Mouse (Mus musculus) intestine, embryonic 14.5 days (tissue): ENCODE data around the gene Ccdc183. TPM values are rescaled to one million over a fixed set of nuclear protein-coding genes. Genes with fewer than 3 reads are reported as not detected.

Experiments used
- ATAC-seq: fragments of 200-750 bp; cut with Nextera tagmentation; replicated peaks from 2 replicates; pipeline ENCODE4 v1.8.0; 2017; ENCODE audit warnings: low read depth, moderate number of reproducible peaks, moderate TSS enrichment, moderate library complexity; ENCODE audit not compliant: low FRiP score, low TSS enrichment
- DNase-seq: peaks from one replicate; pipeline ENCODE4 v3.0.0-alpha.2; 2018; ENCODE audit warnings: low spot score
- H3K27ac ChIP-seq: fragments of 300-500 bp; sonication (generic); 2 replicates; pipeline ENCODE4 v1.5.1; 2014; ENCODE audit warnings: low read depth, mild to moderate bottlenecking, control low read depth
- H3K27me3 ChIP-seq: fragments of 300-500 bp; sonication (generic); replicated peaks from 2 replicates; pipeline ENCODE4 v1.6.1; 2014; ENCODE audit warnings: low read length, control low read depth; ENCODE audit not compliant: control insufficient read depth, insufficient read depth
- H3K36me3 ChIP-seq: fragments of 300-500 bp; sonication (generic); 2 replicates; pipeline ENCODE4 v1.6.1; 2014; ENCODE audit warnings: low read length, control low read depth; ENCODE audit not compliant: control insufficient read depth, insufficient read depth
- H3K4me1 ChIP-seq: fragments of 300-500 bp; sonication (generic); replicated peaks from 2 replicates; pipeline ENCODE4 v1.6.1; 2014; ENCODE audit warnings: low read length, control low read depth, mixed read lengths; ENCODE audit not compliant: control insufficient read depth, insufficient read depth
- H3K4me2 ChIP-seq: fragments of 300-500 bp; sonication (generic); 2 replicates; pipeline ENCODE4 v1.6.1; 2014; ENCODE audit warnings: low read length
- H3K4me3 ChIP-seq: fragments of 300-500 bp; sonication (generic); 2 replicates; pipeline ENCODE4 v1.5.1; 2014; ENCODE audit warnings: low read depth, low read length, control low read depth, mixed read lengths
- H3K9ac ChIP-seq: fragments of 300-500 bp; sonication (generic); 2 replicates; pipeline ENCODE4 v1.6.1; 2014; ENCODE audit warnings: mild to moderate bottlenecking, low read length
- H3K9me3 ChIP-seq: fragments of 300-500 bp; sonication (generic); 2 replicates; pipeline ENCODE4 v1.6.1; 2016; ENCODE audit warnings: low read length, control low read depth; ENCODE audit not compliant: control insufficient read depth
- WGBS: fragments of 180-500 bp; shearing (Covaris S2); extraction: QIAGEN DNeasy Blood & Tissue Kit; methylation state at CpG from one replicate; pipeline ENCODE4 v1.1.7; 2014; 5-methylcytosine and 5-hydroxymethylcytosine counted together
- polyA plus RNA-seq: library from polyadenylated mRNA; unstranded; fragments of >200 nt; fragmentation: Nextera tagmentation; extraction: Ambion mirVana; gene quantifications from 2 replicates; pipeline ENCODE4 v1.2.1, GENCODE M21; 2014

Ccdc183 gene
- 0.24 TPM in 2 replicates for polyA plus RNA-seq

DNA sequence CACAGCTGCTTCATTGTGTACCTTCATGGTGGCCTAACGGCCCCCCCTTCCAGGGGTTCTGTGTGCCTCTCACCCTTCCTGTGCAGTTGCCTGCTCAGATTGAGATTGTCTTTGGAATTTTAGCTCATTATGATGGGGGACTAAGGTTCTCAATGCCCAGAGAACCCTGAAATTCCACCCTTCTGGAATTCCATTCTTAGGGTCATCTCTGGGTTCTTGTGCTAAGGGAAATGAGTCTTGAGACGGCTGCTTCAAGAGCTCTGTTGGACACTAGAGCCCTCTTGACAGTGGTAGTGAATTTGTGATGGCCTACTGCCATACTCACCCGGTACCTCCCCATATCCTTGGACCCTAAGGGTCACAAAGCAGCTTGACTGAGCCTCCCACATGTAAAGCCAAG is at the start of gene Ccdc183:
Gene Ccdc183, minus strand, starts transcription at position 101 of the 400 bp plus-strand sequence.
- H3K4me2 ChIP-seq = peak within 1 kb of the TSS; percentile 42; the same call in 1 of the 2 replicates
- H3K4me3 ChIP-seq = no peak within 1 kb of the TSS
- no peak for DNase-seq
- no peak within 1 kb of the TSS for H3K9ac ChIP-seq
- H3K36me3 ChIP-seq = no peaks in the 10 kb centered on the region
- H3K27ac ChIP-seq = no peak within 1 kb of the TSS
- H3K9me3 ChIP-seq = no peaks in the 10 kb centered on the region
- 88% methylated on average over 3 of the region's 3 CpGs for WGBS
- H3K27me3 ChIP-seq = peaks cover 47% of the 10 kb centered on the region
- no peak for ATAC-seq
- H3K4me1 ChIP-seq = 0 out of 2 replicates have a peak, but pooled peaks cover 10% of the 10 kb centered on the region

DNA sequence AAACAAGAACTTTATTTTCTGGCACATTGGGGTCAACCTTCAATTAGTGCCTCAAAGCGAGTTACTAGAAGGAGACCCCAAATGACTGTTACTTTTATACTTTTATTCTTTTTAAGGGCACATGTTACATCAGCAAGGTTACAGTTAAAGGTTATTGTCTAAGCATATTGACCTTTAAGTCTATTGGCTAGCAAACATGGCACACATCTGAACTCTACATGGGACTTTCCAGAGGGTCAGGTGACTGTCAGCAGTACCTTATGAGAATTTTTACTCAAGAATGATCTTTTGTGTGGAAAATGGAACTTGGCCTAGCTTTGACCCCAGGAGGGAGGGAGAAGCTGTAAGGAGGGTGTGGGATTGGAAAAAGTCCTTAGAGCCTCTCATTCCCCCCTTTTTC is 49.0 kb upstream of the Ccdc183 start:
- 65% methylated on average over 1 of the region's 1 CpGs for whole genome bisulfite sequencing
- Histone ChIP-seq H3K36me3 (no peaks in the 10 kb centered on the region), H3K4me3 (no peak overlapping the region), H3K4me1 (no peaks in the 10 kb centered on the region), H3K27ac (no peak overlapping the region), H3K4me2 (no peak overlapping the region), H3K9ac (no peak overlapping the region), H3K27me3 (no peaks in the 10 kb centered on the region), H3K9me3 (no peaks in the 10 kb centered on the region)
- ATAC-seq (no peak), DNase-seq (no peak)

DNA sequence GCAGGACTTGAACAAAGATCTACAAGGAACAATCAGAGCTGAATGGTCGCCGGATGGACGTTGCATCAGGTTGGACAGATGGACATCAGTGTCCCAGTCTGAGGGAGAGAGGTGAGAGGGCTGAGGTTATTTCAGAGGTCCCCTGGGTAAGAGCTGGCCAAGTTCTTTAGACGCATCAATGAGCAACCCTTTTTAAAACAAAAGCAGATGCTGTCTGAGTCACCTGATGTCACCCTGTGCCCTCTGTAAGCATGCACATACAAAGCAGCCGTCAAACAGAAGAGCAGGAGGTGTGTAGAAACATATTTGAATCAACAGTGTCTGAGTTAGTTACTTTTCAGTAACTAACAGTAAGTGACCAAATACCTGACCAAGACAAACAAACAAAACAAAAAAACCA is 46.6 kb upstream of the Ccdc183 start:
- no peak for DNase-seq
- no peaks in the 10 kb centered on the region for H3K36me3 ChIP-seq
- no peak overlapping the region for H3K4me2 ChIP-seq
- H3K27me3 ChIP-seq = no peaks in the 10 kb centered on the region
- no peak overlapping the region for H3K4me3 ChIP-seq
- no peaks in the 10 kb centered on the region for H3K4me1 ChIP-seq
- no peaks in the 10 kb centered on the region for H3K9me3 ChIP-seq
- 81% methylated on average over 5 of the region's 5 CpGs for WGBS
- H3K27ac ChIP-seq = no peak overlapping the region
- ATAC-seq = no peak
- H3K9ac ChIP-seq = no peak overlapping the region

DNA sequence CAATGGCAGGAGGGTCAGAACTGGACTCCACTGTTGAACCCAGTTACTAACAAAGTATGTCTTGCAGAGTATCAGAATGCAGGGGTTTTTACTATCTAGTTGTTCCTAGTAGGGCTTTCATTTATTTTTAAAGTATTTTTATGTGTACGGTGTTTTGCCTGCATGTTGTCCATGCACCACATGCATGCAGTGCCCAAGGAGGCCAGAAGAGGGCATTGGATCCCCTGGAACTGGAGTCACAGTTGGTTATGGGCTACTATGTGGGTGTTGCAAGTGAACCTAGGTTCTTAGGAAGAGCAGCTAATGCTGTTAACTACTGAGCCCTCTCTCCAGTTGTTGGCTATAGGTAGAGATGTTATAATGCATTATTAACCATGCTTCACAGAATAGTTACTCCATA is 46.0 kb upstream of the Ccdc183 start:
- no peaks in the 10 kb centered on the region for H3K9me3 ChIP-seq
- no peaks in the 10 kb centered on the region for H3K4me1 ChIP-seq
- ATAC-seq = no peak
- H3K4me3 ChIP-seq = no peak overlapping the region
- DNase-seq = peak; percentile 67
- H3K9ac ChIP-seq = no peak overlapping the region
- no peaks in the 10 kb centered on the region for H3K27me3 ChIP-seq
- 91% methylated on average over 1 of the region's 1 CpGs for WGBS
- H3K27ac ChIP-seq = no peak overlapping the region
- H3K4me2 ChIP-seq = no peak overlapping the region
- no peaks in the 10 kb centered on the region for H3K36me3 ChIP-seq

DNA sequence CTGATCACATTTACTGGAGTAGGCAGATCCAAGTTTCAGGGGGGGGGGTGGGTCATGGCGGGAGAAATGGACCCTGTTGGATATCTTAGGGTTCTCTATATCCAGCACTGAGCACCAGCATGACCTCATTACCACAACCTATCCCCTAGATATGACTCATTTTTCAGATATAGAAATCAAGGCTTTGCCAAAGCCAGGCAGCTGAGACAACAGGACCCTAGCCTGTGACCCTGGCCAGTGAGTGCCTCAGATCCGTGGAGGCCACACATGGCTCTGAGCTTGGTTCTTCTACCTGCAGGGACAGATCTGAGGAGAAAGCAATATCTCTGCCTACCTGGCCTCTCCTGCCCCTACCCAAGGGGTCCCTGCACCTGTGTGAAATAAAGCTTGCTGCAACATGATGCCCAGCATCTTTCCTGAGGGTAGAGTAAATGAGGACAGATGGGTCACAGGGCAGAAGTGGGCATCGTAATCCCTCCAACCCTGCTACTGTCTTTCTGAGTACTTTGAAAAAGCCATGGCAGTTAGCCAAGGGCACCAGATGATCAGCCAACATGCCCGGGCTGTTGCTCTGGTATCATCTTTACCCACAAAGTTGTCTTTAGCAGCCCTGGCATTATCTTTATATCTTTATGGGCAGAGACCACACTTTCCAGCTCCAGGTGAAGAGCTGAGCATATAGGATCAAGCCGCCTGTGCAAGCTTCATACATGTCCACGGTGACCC is 43.9 kb upstream of the Ccdc183 start:
- H3K27me3 ChIP-seq = no peaks in the 10 kb centered on the region
- no peaks in the 10 kb centered on the region for H3K36me3 ChIP-seq
- 87% methylated on average over 6 of the region's 6 CpGs for WGBS
- H3K4me3 ChIP-seq = no peak overlapping the region
- DNase-seq (no peak), ATAC-seq (no peak)
- H3K27ac ChIP-seq = no peak overlapping the region
- H3K4me2 ChIP-seq = no peak overlapping the region
- H3K9me3 ChIP-seq = no peaks in the 10 kb centered on the region
- H3K4me1 ChIP-seq = no peaks in the 10 kb centered on the region
- no peak overlapping the region for H3K9ac ChIP-seq

DNA sequence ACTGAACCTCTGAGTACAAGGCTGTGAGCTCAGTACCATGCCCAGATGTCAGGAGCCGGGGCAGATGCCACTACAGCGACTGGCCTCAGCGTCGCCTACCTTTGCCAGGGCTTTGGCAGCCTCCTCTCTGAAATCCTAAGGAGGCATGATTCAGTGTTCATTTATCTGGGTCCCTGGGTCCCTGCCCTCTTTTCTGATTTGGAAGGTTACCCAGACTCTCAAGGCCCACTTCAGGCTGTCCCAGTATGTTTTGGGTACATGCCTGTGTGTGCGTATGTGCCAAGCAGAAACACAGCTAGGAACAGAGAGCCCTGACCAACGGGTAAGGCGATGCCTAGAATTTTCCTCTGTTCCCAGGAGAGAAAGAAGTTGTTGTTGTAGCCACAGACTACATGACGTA is 42.8 kb upstream of the Ccdc183 start:
- Histone ChIP-seq H3K4me2 (no peak overlapping the region), H3K4me1 (no peaks in the 10 kb centered on the region), H3K9me3 (no peaks in the 10 kb centered on the region), H3K4me3 (no peak overlapping the region), H3K36me3 (no peaks in the 10 kb centered on the region), H3K9ac (no peak overlapping the region), H3K27ac (no peak overlapping the region), H3K27me3 (no peaks in the 10 kb centered on the region)
- no peak for DNase-seq
- ATAC-seq = no peak
- 82% methylated on average over 8 of the region's 8 CpGs for WGBS

DNA sequence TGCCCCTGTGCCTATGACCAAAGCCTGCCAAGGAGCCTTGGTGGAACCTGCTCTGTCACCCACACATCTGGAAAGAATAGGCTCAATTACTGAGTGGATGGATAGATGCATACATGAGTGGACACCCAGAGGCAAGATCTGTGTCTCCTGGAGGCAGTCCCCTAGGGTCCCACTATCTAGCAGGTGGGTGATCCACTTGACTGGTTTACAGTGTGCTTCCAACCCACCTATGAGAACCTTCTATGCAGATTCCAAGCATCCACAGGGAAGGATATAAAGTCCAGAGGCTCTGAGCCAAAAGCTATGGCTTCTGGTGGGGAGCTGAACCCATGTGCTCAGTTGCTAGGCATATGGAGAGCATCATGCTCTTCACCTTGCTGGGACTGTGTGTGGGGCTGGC is 40.2 kb upstream of the Ccdc183 start, which contains the start of gene Lcn5:
Gene Lcn5, plus strand, starts transcription at position 301 of the 400 bp plus-strand sequence.
- Histone ChIP-seq H3K4me3 (no peak within 1 kb of the TSS), H3K27ac (no peak within 1 kb of the TSS), H3K9ac (no peak within 1 kb of the TSS), H3K9me3 (no peaks in the 10 kb centered on the region), H3K4me1 (no peaks in the 10 kb centered on the region), H3K27me3 (no peaks in the 10 kb centered on the region), H3K36me3 (no peaks in the 10 kb centered on the region), H3K4me2 (no peak within 1 kb of the TSS)
- no peak for ATAC-seq
- DNase-seq = no peak

DNA sequence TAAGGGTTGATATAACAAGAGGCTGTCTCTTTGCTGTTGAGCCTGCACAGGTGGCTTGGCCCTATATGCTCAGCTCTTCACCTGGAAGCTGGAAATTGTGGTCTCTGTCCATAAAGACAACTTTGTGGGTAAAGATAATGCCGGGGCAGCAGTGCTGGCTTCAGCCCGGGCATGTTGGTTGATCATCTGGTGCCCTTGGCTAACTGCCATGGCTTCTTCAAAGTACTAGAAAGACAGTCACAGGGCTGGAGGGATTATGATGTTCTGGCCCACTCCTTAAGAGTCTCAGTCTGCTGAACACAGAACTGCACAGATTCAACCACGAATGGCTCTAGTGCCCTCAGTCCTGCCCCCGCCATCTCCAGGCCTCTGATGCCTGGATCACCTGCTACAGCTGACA is 39.8 kb upstream of the Ccdc183 start:
- no peak overlapping the region for H3K9ac ChIP-seq
- no peaks in the 10 kb centered on the region for H3K9me3 ChIP-seq
- no peak overlapping the region for H3K27ac ChIP-seq
- DNase-seq (no peak), ATAC-seq (no peak)
- no peaks in the 10 kb centered on the region for H3K36me3 ChIP-seq
- H3K4me2 ChIP-seq = no peak overlapping the region
- WGBS = 90% methylated on average over 4 of the region's 4 CpGs
- H3K4me3 ChIP-seq = no peak overlapping the region
- H3K4me1 ChIP-seq = no peaks in the 10 kb centered on the region
- H3K27me3 ChIP-seq = no peaks in the 10 kb centered on the region

DNA sequence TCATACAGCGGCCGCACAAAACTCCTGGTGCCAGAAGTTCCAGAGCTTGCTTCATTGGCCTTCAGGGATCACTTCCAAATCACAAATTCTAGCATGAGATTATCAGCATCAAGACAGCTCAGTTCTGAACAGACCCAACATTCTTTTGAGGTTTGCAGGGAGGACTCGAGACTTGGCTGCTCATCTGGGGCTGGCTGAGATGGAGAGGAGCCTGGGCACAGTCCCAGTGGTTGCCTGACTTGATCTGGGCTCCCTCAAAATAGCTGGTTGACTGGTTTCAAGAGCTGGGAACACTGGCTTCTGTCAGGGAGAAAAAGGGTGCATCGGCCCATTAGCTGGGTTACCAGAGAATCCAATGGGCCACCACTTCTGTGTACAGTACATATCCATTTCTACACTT is 39.2 kb upstream of the Ccdc183 start:
- no peaks in the 10 kb centered on the region for H3K27me3 ChIP-seq
- DNase-seq (no peak), ATAC-seq (no peak)
- 86% methylated on average over 4 of the region's 4 CpGs for WGBS
- H3K4me3 ChIP-seq = no peak overlapping the region
- no peak overlapping the region for H3K4me2 ChIP-seq
- no peaks in the 10 kb centered on the region for H3K4me1 ChIP-seq
- no peaks in the 10 kb centered on the region for H3K9me3 ChIP-seq
- H3K36me3 ChIP-seq = no peaks in the 10 kb centered on the region
- H3K9ac ChIP-seq = no peak overlapping the region
- H3K27ac ChIP-seq = no peak overlapping the region
